Mouse (Mus musculus): Measurements from ENCODE around the gene Opcml. TPM values are rescaled to one million over a fixed set of nuclear protein-coding genes. Genes with fewer than 3 reads are reported as not detected.

Opcml gene
- total and polyA plus RNA-seq, 2 experiments: under 0.01 TPM; not detected in 1

GRCm38 (mm10) chr9:28438752-28439151 lies 648.2 kb downstream of the Opcml start:
- no peak for DNase-seq (ENCODE audit: extremely low read depth, low read depth, low spot score)
- no peak overlapping the region for H3K9ac ChIP-seq (ENCODE audit: low read depth, low read length)
- no peak overlapping the region for H3K4me3 ChIP-seq (ENCODE audit: insufficient read depth, low read depth, low read length)
- H3K27me3 ChIP-seq (ENCODE audit: control insufficient read depth, insufficient read depth, low read length): no peaks in the 10 kb centered on the region
- no peaks in the 10 kb centered on the region for H3K4me1 ChIP-seq (ENCODE audit: control insufficient read depth, insufficient read depth, low read length)
- H3K36me3 ChIP-seq (ENCODE audit: control insufficient read depth, insufficient read depth, low read length): no peaks in the 10 kb centered on the region
- H3K79me2 ChIP-seq (ENCODE audit: control insufficient read depth, insufficient read depth, low read length): no peaks in the 10 kb centered on the region
- no peak overlapping the region for H3K27ac ChIP-seq (replicated peaks; ENCODE audit: insufficient read depth, low read depth, low read length)
- no peak for TF ChIP-seq CTCF (IDR thresholded peaks at IDR 0.05; ENCODE audit: low read depth, low read length)
- no peak for TF ChIP-seq POLR2A (IDR thresholded peaks at IDR 0.05; ENCODE audit: extremely low read depth, insufficient read depth, low read length)
- WGBS: 75% methylated on average over 4 of the region's 4 CpGs

- H3K27ac ChIP-seq (replicated peaks; ENCODE audit: insufficient read depth, low read depth, low read length): no peak overlapping the region
- H3K27me3 ChIP-seq (ENCODE audit: control insufficient read depth, insufficient read depth, low read length): no peaks in the 10 kb centered on the region
- H3K4me3 ChIP-seq (ENCODE audit: insufficient read depth, low read depth, low read length): no peak overlapping the region
- no peaks in the 10 kb centered on the region for H3K36me3 ChIP-seq (ENCODE audit: control insufficient read depth, insufficient read depth, low read length)
- no peak overlapping the region for H3K9ac ChIP-seq (ENCODE audit: low read depth, low read length)
- H3K4me1 ChIP-seq (ENCODE audit: control insufficient read depth, insufficient read depth, low read length): no peaks in the 10 kb centered on the region
- 63% methylated on average over 5 of the region's 5 CpGs for WGBS
- H3K79me2 ChIP-seq (ENCODE audit: control insufficient read depth, insufficient read depth, low read length): no peaks in the 10 kb centered on the region
- no peak for TF ChIP-seq POLR2A (IDR thresholded peaks at IDR 0.05; ENCODE audit: extremely low read depth, insufficient read depth, low read length)
- no peak for DNase-seq (ENCODE audit: extremely low read depth, low read depth, low spot score)
Measured at GRCm38 (mm10) chr9:28439433-28440191, 649.0 kb downstream of the Opcml start.

- WGBS: 86% methylated on average over 3 of the region's 3 CpGs
- no peaks in the 10 kb centered on the region for H3K4me1 ChIP-seq (ENCODE audit: control insufficient read depth, insufficient read depth, low read length)
- no peak for TF ChIP-seq CTCF (IDR thresholded peaks at IDR 0.05; ENCODE audit: low read depth, low read length)
- TF ChIP-seq POLR2A (IDR thresholded peaks at IDR 0.05; ENCODE audit: extremely low read depth, insufficient read depth, low read length): no peak
Measured at GRCm38 (mm10) chr9:28440192-28440795, 649.7 kb downstream of the Opcml start.

GRCm38 (mm10) chr9:28444485-28444884 lies 653.9 kb downstream of the Opcml start:
- DNase-seq (ENCODE audit: extremely low read depth, low read depth, low spot score): no peak
- 77% methylated on average over 3 of the region's 3 CpGs for WGBS

More at GRCm38 (mm10) chr9:28440192-28440795, 649.7 kb downstream of the Opcml start:
- Histone ChIP-seq H3K4me3 (ENCODE audit: insufficient read depth, low read depth, low read length) (no peak overlapping the region), H3K9ac (ENCODE audit: low read depth, low read length) (no peak overlapping the region), H3K79me2 (ENCODE audit: control insufficient read depth, insufficient read depth, low read length) (no peaks in the 10 kb centered on the region), H3K27me3 (ENCODE audit: control insufficient read depth, insufficient read depth, low read length) (no peaks in the 10 kb centered on the region), H3K36me3 (ENCODE audit: control insufficient read depth, insufficient read depth, low read length) (no peaks in the 10 kb centered on the region), H3K27ac (replicated peaks; ENCODE audit: insufficient read depth, low read depth, low read length) (no peak overlapping the region)
- no peak for DNase-seq (ENCODE audit: extremely low read depth, low read depth, low spot score)

GRCm38 (mm10) chr9:28444972-28445371 lies 654.4 kb downstream of the Opcml start:
- Histone ChIP-seq H3K9ac (ENCODE audit: low read depth, low read length) (no peak overlapping the region), H3K4me3 (ENCODE audit: insufficient read depth, low read depth, low read length) (no peak overlapping the region), H3K36me3 (ENCODE audit: control insufficient read depth, insufficient read depth, low read length) (no peaks in the 10 kb centered on the region), H3K27me3 (ENCODE audit: control insufficient read depth, insufficient read depth, low read length) (no peaks in the 10 kb centered on the region), H3K79me2 (ENCODE audit: control insufficient read depth, insufficient read depth, low read length) (no peaks in the 10 kb centered on the region), H3K27ac (replicated peaks; ENCODE audit: insufficient read depth, low read depth, low read length) (no peak overlapping the region), H3K4me1 (ENCODE audit: control insufficient read depth, insufficient read depth, low read length) (no peaks in the 10 kb centered on the region)
- TF ChIP-seq POLR2A (IDR thresholded peaks at IDR 0.05; ENCODE audit: extremely low read depth, insufficient read depth, low read length) (no peak), CTCF (IDR thresholded peaks at IDR 0.05; ENCODE audit: low read depth, low read length) (no peak)
- DNase-seq (ENCODE audit: extremely low read depth, low read depth, low spot score): no peak
- WGBS: 80% methylated on average over 8 of the region's 8 CpGs

More at GRCm38 (mm10) chr9:28444485-28444884, 653.9 kb downstream of the Opcml start:
- H3K36me3 ChIP-seq (ENCODE audit: control insufficient read depth, insufficient read depth, low read length): no peaks in the 10 kb centered on the region
- no peaks in the 10 kb centered on the region for H3K79me2 ChIP-seq (ENCODE audit: control insufficient read depth, insufficient read depth, low read length)
- no peaks in the 10 kb centered on the region for H3K4me1 ChIP-seq (ENCODE audit: control insufficient read depth, insufficient read depth, low read length)
- H3K4me3 ChIP-seq (ENCODE audit: insufficient read depth, low read depth, low read length): no peak overlapping the region
- H3K9ac ChIP-seq (ENCODE audit: low read depth, low read length): no peak overlapping the region
- no peak overlapping the region for H3K27ac ChIP-seq (replicated peaks; ENCODE audit: insufficient read depth, low read depth, low read length)
- TF ChIP-seq CTCF (IDR thresholded peaks at IDR 0.05; ENCODE audit: low read depth, low read length) (no peak), POLR2A (IDR thresholded peaks at IDR 0.05; ENCODE audit: extremely low read depth, insufficient read depth, low read length) (no peak)
- no peaks in the 10 kb centered on the region for H3K27me3 ChIP-seq (ENCODE audit: control insufficient read depth, insufficient read depth, low read length)

GRCm38 (mm10) chr9:28445863-28446262 lies 655.3 kb downstream of the Opcml start:
- WGBS: 92% methylated on average over 1 of the region's 1 CpGs
- Histone ChIP-seq H3K4me1 (ENCODE audit: control insufficient read depth, insufficient read depth, low read length) (no peaks in the 10 kb centered on the region), H3K27me3 (ENCODE audit: control insufficient read depth, insufficient read depth, low read length) (no peaks in the 10 kb centered on the region), H3K27ac (replicated peaks; ENCODE audit: insufficient read depth, low read depth, low read length) (no peak overlapping the region), H3K36me3 (ENCODE audit: control insufficient read depth, insufficient read depth, low read length) (no peaks in the 10 kb centered on the region), H3K79me2 (ENCODE audit: control insufficient read depth, insufficient read depth, low read length) (no peaks in the 10 kb centered on the region), H3K4me3 (ENCODE audit: insufficient read depth, low read depth, low read length) (no peak overlapping the region), H3K9ac (ENCODE audit: low read depth, low read length) (no peak overlapping the region)
- no peak for TF ChIP-seq CTCF (IDR thresholded peaks at IDR 0.05; ENCODE audit: low read depth, low read length)
- TF ChIP-seq POLR2A (IDR thresholded peaks at IDR 0.05; ENCODE audit: extremely low read depth, insufficient read depth, low read length): no peak
- no peak for DNase-seq (ENCODE audit: extremely low read depth, low read depth, low spot score)

All from liver, adult 2 months (tissue).